Mouse (Mus musculus) forebrain, postnatal 0 days (tissue): ENCODE results near the gene Gm8994. TPM values are rescaled to one million over a fixed set of nuclear protein-coding genes. Genes with fewer than 3 reads are reported as not detected.
A peak's percentile ranks its signal among the peaks of the same experiment; 100 is the strongest.

Experiments used
- ATAC-seq: fragments of 200-750 bp; cut with Nextera tagmentation; 2 replicates; pipeline ENCODE4 v1.8.0; 2017; ENCODE audit warnings: mild to moderate bottlenecking, moderate library complexity
- DNase-seq: peaks from one replicate; pipeline ENCODE4 v3.0.0-alpha.2; 2015
- H3K27ac ChIP-seq: fragments of 300-500 bp; sonication (generic); 2 replicates; pipeline ENCODE4 v1.5.1; 2014; ENCODE audit warnings: low read depth, mild to moderate bottlenecking, antibody characterized with exemption, low read length, moderate library complexity, mixed read lengths
- H3K27me3 ChIP-seq: fragments of 300-500 bp; sonication (generic); 2 replicates; pipeline ENCODE4 v1.6.1; 2014; ENCODE audit warnings: mild to moderate bottlenecking, low read length, mixed read lengths; ENCODE audit not compliant: insufficient read depth
- H3K36me3 ChIP-seq: fragments of 300-500 bp; sonication (generic); 2 replicates; pipeline ENCODE4 v1.6.1; 2014; ENCODE audit warnings: mild to moderate bottlenecking, moderate library complexity; ENCODE audit not compliant: insufficient read depth
- H3K4me1 ChIP-seq: fragments of 300-500 bp; sonication (generic); 2 replicates; pipeline ENCODE4 v1.6.1; 2014; ENCODE audit warnings: antibody characterized with exemption; ENCODE audit not compliant: insufficient read depth
- H3K4me2 ChIP-seq: fragments of 300-500 bp; sonication (generic); 2 replicates; pipeline ENCODE4 v1.6.1; 2014; ENCODE audit warnings: low read depth, mild to moderate bottlenecking, moderate library complexity
- H3K4me3 ChIP-seq: fragments of 300-500 bp; sonication (generic); 2 replicates; pipeline ENCODE4 v1.5.1; 2014; ENCODE audit warnings: low read depth, low read length, mixed read lengths
- H3K9ac ChIP-seq: fragments of 300-500 bp; sonication (generic); 2 replicates; pipeline ENCODE4 v1.6.1; 2014; ENCODE audit warnings: mild to moderate bottlenecking
- H3K9me3 ChIP-seq: fragments of 300-500 bp; sonication (generic); 2 replicates; pipeline ENCODE4 v1.6.1; 2016; ENCODE audit warnings: low read length
- CTCF ChIP-seq: sonication (generic); IDR thresholded peaks from 2 replicates; pipeline ENCODE4 v1.5.1; 2016; ENCODE audit warnings: antibody characterized with exemption, control low read depth, low read depth
- WGBS: fragments of 180-500 bp; shearing (Covaris S2); extraction: QIAGEN DNeasy Blood & Tissue Kit; methylation state at CpG from one replicate; pipeline ENCODE4 v1.1.7; 2014; 5-methylcytosine and 5-hydroxymethylcytosine counted together
- polyA plus RNA-seq: library from polyadenylated mRNA; unstranded; fragments of >200 nt; fragmentation: Nextera tagmentation; extraction: Ambion mirVana; gene quantifications from 2 replicates; pipeline ENCODE4 v1.2.1, GENCODE M21; 2015
- total RNA-seq: library from RNA; depleted of rRNA; stranded (reverse); fragments of >200 nt; gene quantifications from 2 replicates; pipeline ENCODE4 v1.2.3, GENCODE M21; 2014

The Gm8994 gene
- total and polyA plus RNA-seq, 2 experiments from 2014 or later, result 0.14 TPM; not detected in 1

DNA sequence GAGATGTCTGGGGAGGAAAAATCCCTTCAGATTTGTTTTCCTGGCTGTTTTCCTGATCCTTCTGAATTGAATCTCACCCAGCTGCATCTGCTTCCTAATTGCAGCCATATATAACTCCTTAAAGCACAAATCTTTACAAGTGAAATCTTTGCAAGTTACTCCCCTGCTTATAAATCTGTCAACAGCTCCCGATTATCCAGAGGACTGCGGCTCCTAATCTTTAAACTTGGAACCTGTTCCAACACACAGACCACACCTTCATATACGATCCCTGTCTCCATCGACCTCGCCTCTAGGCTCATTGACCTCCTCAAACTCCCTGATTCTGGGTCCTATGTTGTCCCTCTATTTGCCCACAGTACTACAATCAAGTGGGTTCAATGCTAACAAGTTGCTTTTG, 13.3 kb downstream of the Gm8994 start:
- Histone ChIP-seq H3K27ac (no peak overlapping the region), H3K4me1 (no peaks in the 10 kb centered on the region), H3K27me3 (no peaks in the 10 kb centered on the region), H3K4me2 (no peak overlapping the region), H3K36me3 (no peaks in the 10 kb centered on the region), H3K4me3 (no peak overlapping the region), H3K9me3 (no peaks in the 10 kb centered on the region), H3K9ac (no peak overlapping the region)
- no peak for TF ChIP-seq CTCF
- DNase-seq (no peak), ATAC-seq (no peak)
- WGBS, result 78% methylated on average over 5 of the region's 5 CpGs

DNA sequence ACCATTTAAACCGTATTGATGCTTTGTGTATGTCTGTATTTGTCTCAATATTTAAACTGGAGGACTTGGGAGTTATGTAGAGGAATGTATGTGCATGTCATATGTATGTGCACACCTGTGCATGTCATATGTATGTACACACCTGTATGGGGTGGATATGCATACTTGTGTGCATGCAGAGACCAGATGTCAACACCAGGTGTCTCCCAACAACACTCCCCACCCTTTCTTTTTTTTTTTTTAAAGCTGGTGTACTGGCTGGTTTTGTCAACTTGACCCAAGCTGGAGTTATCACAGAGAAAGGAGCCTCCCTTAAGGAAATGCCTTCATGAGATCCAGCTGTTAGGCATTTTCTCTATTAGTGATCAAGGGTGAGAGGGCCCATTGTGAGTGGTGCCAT, 13.8 kb downstream of the Gm8994 start:
- no peak overlapping the region for H3K27ac ChIP-seq
- no peak for ATAC-seq

DNA sequence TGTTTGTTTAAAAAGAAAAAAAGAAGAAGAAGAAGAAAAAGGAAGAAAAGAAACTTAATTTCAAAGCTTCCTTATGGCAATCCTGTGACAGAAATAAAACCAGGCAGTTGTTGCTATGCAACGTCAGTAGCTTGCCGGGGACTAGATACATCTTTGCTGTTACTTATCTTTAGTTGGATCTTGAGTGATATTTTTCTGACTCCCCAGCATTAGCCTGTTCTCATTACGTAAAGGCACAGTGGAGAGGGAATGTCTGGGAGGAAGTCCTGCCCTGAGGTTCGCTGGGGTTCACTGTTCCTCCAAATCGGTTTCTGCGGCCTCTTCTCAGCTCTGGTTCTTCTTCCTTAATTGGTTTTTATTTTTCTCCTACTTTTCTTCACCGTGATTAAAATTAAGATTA, 16.5 kb downstream of the Gm8994 start:
- DNase-seq, result no peak
- Histone ChIP-seq H3K36me3 (no peaks in the 10 kb centered on the region), H3K4me2 (no peak overlapping the region), H3K4me3 (no peak overlapping the region), H3K9me3 (no peaks in the 10 kb centered on the region), H3K4me1 (no peaks in the 10 kb centered on the region), H3K9ac (no peak overlapping the region), H3K27me3 (no peaks in the 10 kb centered on the region), H3K27ac (peak overlapping the region; percentile 71)
- TF ChIP-seq CTCF, result no peak
- 66% methylated on average over 7 of the region's 7 CpGs for WGBS
- peak; percentile 59 for ATAC-seq

More for the DNA sequence above, 13.8 kb downstream of the Gm8994 start:
- Histone ChIP-seq H3K4me2 (no peak overlapping the region), H3K9me3 (no peaks in the 10 kb centered on the region), H3K4me1 (no peaks in the 10 kb centered on the region), H3K4me3 (no peak overlapping the region), H3K36me3 (no peaks in the 10 kb centered on the region), H3K27me3 (no peaks in the 10 kb centered on the region), H3K9ac (no peak overlapping the region)
- 91% methylated on average over 1 of the region's 1 CpGs for WGBS
- no peak for DNase-seq
- no peak for TF ChIP-seq CTCF

DNA sequence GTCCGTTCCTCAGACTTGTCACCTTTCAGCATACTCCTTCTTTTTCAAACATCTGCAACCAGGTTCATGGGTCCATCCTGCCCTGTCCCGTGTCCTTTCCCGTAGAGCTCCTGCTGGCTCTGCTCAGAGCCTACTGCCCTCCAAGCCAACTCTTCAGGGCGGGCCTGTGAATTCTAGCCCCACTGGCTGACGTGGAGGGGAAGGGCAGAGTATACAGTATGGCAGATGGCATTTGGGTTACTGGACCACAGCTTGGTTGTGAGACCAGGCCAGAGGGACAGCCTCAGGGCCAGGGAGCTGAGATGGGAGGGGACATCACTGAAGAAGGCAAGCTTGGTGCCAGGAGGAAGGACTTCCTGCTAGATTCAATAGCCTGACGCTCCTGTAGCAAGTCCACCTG, 17.7 kb downstream of the Gm8994 start:
- H3K36me3 ChIP-seq, result no peaks in the 10 kb centered on the region
- H3K4me2 ChIP-seq, result no peak overlapping the region
- 92% methylated on average over 6 of the region's 6 CpGs for WGBS
- no peak for TF ChIP-seq CTCF
- no peak overlapping the region for H3K27ac ChIP-seq
- DNase-seq (no peak), ATAC-seq (no peak)
- H3K4me1 ChIP-seq, result no peaks in the 10 kb centered on the region
- H3K4me3 ChIP-seq, result no peak overlapping the region
- no peak overlapping the region for H3K9ac ChIP-seq
- H3K9me3 ChIP-seq, result no peaks in the 10 kb centered on the region
- no peaks in the 10 kb centered on the region for H3K27me3 ChIP-seq

DNA sequence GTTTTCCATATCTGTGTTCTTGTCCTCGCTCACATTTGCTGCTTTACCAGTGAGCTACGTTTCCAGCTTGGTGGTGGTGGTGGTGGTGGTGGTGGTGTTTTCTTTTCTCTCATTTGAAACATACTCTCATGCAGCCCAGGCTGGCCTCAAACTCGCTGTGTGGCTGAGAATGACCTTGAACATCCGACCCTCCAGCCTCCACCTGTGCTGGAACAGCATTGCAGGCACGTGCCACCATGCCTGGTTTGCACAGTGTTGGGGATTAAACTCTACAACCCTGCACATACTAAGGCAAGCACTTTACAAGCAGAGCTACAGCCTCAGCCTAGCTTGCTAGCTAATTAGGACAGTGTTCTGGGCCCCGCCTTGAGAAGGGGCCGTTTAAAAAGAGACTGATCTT, 18.3 kb downstream of the Gm8994 start:
- 83% methylated on average over 7 of the region's 7 CpGs for WGBS
- Histone ChIP-seq H3K4me1 (no peaks in the 10 kb centered on the region), H3K36me3 (no peaks in the 10 kb centered on the region), H3K9ac (no peak overlapping the region), H3K27me3 (no peaks in the 10 kb centered on the region), H3K9me3 (no peaks in the 10 kb centered on the region), H3K4me2 (no peak overlapping the region), H3K27ac (no peak overlapping the region), H3K4me3 (no peak overlapping the region)
- DNase-seq, result no peak
- ATAC-seq, result no peak
- no peak for TF ChIP-seq CTCF

DNA sequence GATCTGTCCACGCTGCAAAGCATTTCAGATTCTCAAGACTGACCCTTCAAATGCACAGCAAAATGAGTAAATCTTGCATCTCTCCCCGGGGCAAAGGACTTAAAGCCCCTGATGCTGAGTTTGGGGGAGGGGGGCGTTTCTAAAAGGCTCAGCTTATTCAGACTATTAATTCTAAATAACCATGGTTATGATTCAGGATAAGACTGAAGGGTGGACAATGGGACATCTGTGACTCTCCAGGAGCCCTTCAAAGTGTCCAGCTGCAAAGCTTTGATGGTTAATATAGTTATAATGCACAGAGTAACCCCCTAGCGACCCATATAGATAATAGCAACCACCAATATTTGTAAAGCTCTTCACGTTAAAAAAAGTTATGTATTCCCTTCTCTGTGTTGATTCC, 19.7 kb downstream of the Gm8994 start:
- Histone ChIP-seq H3K4me2 (no peak overlapping the region), H3K4me1 (no peaks in the 10 kb centered on the region), H3K36me3 (no peaks in the 10 kb centered on the region), H3K9me3 (no peaks in the 10 kb centered on the region), H3K27ac (no peak overlapping the region), H3K9ac (no peak overlapping the region), H3K4me3 (no peak overlapping the region), H3K27me3 (no peaks in the 10 kb centered on the region)
- no peak for ATAC-seq
- no peak for DNase-seq
- 46% methylated on average over 5 of the region's 5 CpGs for WGBS
- TF ChIP-seq CTCF, result no peak

DNA sequence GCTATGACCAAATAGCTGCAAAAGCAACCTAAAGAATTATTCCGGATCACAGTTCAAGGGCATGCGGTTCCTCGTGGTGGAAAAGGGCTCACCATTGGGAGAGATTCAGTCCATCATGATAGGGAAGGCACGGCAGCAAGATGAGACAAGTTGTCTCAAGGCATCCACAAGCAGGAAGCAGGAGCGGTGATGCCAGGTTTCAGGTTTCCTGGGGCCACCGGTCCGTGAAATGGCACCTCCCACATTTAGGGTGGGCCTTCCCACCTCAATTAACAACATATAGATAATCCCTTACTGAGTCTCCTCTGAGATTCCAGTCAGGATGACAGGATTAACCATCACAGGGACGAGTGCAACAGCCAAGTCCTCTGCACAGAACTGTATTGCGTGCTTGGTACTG, 20.3 kb downstream of the Gm8994 start:
- Histone ChIP-seq H3K9me3 (no peaks in the 10 kb centered on the region), H3K4me1 (no peaks in the 10 kb centered on the region), H3K4me3 (no peak overlapping the region), H3K36me3 (no peaks in the 10 kb centered on the region), H3K9ac (no peak overlapping the region), H3K27ac (no peak overlapping the region), H3K4me2 (no peak overlapping the region), H3K27me3 (no peaks in the 10 kb centered on the region)
- no peak for TF ChIP-seq CTCF
- DNase-seq (no peak), ATAC-seq (no peak)
- 59% methylated on average over 9 of the region's 9 CpGs for WGBS
